Mouse (Mus musculus): Measurements from ENCODE around the gene Rtp4. TPM values are rescaled to one million over a fixed set of nuclear protein-coding genes. Genes with fewer than 3 reads are reported as not detected.
A peak's percentile ranks its signal among the peaks of the same experiment; 100 is the strongest.

Gene Rtp4
- total RNA-seq (2021): 1 to 10 TPM; 1.4 to 1.7 TPM

- peak in 1 of 2 experiments; percentile 31 for DNase-seq (ENCODE audit: extremely low spot score in 1 of 2, low spot score in 1 of 2)
These were observed at the start of gene Rtp4, which contains the start of gene Masp1 for GRCm38 (mm10) chr16:23520235-23520871. Rtp4 (plus strand) TSS chr16:23520291. Masp1 (minus strand) TSS chr16:23520815.

- no peak for DNase-seq (ENCODE audit: extremely low spot score in 1 of 2, low spot score in 1 of 2)
These were observed 48.5 kb upstream of the Rtp4 start for GRCm38 (mm10) chr16:23471551-23471950.

- DNase-seq (ENCODE audit: extremely low spot score in 1 of 2, low spot score in 1 of 2): no peak
These were observed 48.0 kb upstream of the Rtp4 start for GRCm38 (mm10) chr16:23472046-23472445.

DNA sequence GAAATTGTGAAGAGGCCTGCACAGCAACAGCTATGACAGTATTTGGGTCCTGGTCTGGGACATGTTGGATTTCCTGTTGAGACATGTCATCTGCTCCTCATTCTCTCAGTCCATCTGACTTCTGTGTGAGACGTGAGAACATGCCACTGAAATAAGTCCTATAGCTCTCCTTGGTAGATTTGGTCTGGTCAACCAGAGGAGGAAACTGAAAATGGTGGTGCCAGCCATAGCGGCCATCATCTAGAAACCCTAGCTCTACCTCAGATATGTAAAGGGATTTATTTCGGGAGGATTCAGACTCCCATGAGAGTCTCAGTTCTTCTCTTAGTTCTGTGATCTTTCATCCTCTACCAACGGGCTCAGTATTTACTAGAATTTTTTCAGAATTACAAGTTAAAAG lies 44.4 kb upstream of the Rtp4 start:
- DNase-seq (ENCODE audit: extremely low spot score in 1 of 2, low spot score in 1 of 2): no peak

DNA sequence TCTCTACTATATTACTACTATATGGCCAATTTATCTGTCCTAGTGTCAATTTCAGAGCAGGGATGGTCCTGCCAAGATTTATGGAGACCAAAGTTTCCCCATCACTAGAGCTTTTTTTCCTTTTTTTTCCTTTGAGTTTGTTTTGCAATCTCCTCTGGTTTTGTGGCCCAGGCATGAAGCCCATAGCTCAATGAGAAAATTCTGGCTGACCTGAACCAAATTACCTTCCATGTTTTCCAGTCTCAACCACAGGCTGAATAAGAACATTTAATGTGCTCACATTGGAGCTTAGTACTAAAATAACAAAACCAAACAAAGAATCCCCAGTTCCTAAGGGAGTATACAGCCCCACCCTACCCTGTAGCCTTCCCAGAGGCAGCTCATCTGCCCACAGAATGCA lies 43.5 kb upstream of the Rtp4 start:
- no peak for DNase-seq (ENCODE audit: extremely low spot score in 1 of 2, low spot score in 1 of 2)

DNA sequence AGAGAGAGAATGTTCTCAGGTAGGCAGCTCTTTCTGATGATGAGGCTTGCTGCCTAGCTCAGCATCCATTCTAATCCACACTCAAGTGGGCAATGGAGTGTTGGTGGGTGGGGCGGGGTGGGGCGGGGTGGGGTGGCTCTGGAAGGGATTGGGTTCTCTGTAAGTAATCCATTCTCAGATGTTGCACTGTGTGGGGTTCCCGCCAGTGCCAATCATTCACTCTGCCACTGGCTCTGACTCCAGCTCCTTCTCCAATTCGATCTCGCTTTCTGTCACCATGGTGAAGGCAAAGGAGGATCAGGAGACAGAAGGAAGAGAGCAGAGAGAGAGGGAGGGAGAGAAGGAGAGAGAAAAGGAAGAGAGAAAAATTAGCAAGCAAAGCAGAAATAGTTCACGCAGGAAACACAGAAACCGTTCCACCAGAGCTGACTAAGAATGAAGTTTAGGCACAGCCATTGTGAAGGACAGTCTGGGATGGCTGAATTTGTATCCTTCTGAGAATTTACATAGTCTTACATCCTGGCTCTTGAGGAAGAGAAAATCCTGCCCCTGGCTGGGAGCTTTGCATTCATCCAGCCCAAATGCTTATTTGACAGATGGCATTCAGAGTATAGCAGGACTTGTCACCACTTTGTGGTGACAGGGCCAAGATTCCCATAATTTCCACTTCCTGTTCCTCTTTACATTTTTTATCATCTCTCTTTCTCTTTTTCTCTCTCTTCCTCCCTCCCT lies 40.1 kb upstream of the Rtp4 start:
- no peak for DNase-seq (ENCODE audit: extremely low spot score in 1 of 2, low spot score in 1 of 2)

DNA sequence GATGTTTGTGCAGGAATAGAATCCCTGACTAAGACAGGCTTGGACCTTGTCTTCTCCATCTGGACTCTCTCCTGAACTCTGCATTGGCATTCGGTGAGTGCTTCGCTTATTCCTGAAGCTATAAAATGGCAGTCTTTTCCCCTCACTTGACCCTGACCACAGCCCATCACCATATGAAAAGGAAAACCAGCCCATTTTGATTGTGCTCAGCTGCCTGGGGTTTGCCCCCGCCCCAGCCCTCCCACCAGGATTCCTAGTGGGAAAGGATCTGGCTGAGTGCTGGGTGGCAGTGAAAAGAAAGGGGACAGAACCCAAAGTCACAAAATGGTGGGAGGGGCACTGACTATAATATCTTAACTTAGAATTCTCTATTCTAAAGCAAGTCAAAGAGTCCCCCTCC lies 37.9 kb upstream of the Rtp4 start:
- DNase-seq (ENCODE audit: extremely low spot score in 1 of 2, low spot score in 1 of 2): no peak

DNA sequence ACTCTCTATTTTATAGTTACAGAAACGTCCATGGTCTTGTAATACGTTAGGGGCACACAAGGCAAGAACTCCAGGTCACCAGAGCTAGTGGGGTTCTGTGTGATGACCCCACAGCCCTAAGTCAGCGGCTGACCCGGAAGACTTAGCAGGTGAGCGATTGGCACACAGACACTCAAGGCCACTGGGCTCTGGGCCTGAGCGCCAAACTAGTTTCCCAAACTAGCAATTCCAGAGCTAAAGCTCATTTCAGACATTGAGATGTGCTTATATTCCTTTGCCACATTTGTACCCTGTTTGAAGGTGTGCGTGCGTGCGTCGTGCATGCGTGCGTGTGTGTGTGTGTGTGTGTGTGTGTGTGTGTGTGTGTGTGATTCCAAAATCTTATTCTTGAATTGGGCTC lies 37.2 kb upstream of the Rtp4 start:
- no peak for DNase-seq (ENCODE audit: extremely low spot score in 1 of 2, low spot score in 1 of 2)

DNA sequence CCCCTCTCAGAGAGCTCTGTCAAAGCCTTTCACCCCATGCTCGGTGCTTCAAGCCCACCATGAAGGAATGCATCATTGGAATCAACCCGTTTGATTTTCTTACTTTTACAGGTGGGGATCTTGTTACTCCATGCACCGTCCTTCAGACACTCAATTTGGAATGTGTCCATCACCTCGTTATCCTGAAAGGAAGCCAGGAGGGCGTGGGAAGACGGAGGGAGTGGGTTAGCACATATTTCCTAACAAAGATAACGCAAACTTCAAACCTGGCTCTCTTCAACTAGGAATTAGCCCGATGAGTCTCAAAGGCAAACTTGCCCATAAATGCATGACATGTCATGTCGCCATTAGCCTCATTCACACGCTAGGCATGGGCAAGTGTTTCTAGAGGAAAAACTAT lies 36.8 kb upstream of the Rtp4 start:
- DNase-seq (ENCODE audit: extremely low spot score in 1 of 2, low spot score in 1 of 2): no peak

GRCm38 (mm10) chr16:23492783-23493182 lies 27.3 kb upstream of the Rtp4 start:
- no peak for DNase-seq (ENCODE audit: extremely low spot score in 1 of 2, low spot score in 1 of 2)

- DNase-seq (ENCODE audit: extremely low spot score in 1 of 2, low spot score in 1 of 2): no peak
These were observed 23.7 kb upstream of the Rtp4 start for GRCm38 (mm10) chr16:23496245-23496924.

DNA sequence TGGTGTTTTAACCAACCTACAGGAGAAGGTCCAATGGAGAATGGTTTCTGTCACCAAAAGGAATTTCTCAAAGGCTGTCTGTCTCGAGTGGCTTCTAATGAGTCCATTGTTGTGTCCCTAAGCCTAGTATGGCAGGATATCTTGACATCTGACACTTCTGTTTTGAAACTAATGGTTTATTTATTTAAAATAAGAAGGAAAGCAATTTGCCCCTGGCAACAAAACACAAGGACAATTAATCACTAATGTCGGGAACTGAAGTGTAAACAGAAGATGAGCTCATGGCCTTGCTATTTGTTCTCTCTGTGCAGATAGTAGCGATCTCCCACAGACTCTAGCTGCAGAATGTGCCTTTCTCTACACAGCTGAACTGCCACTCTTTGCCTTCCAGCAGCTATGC lies 22.7 kb upstream of the Rtp4 start:
- DNase-seq (ENCODE audit: extremely low spot score in 1 of 2, low spot score in 1 of 2): no peak

DNA sequence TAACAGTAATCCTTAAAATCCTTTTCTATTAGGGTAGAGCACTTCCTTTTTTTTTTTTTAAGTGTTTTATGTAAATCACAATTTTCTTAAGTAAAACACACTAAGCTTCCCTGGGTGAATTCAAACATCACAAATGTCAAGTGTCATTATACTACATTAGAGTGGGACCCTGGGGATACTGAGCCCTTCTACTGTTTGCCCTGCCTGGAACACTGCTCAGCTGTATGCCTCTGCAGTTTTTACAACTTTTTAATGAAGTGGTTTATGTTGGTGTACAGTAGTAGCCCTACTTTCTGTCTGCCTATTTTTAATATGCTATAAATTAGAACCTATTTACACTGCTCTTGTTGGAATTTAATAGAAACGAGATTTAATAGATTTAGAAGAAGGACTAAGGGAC lies 22.2 kb upstream of the Rtp4 start:
- DNase-seq (ENCODE audit: extremely low spot score in 1 of 2, low spot score in 1 of 2): no peak

GRCm38 (mm10) chr16:23498691-23499131 lies 21.4 kb upstream of the Rtp4 start:
- DNase-seq (ENCODE audit: extremely low spot score in 1 of 2, low spot score in 1 of 2): no peak

DNA sequence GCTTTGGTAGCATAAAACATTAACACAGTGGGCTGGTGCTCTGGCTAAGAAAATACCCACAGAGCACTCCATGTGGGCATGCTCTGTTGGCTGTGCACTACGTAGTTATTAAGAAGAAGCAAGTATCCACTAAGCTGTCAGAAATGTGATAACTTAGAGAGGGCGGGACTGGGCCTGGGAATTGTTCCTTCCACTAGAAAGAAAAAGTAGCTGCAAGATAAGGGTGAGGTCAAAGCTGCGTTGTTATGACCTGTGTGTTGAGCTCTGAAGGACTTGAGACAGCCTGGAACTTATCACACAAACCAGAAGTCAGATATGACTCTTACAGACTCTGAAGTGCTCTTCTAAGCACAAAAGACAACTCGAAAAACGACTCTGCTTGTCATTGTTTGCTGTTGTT lies 19.5 kb upstream of the Rtp4 start:
- no peak for DNase-seq (ENCODE audit: extremely low spot score in 1 of 2, low spot score in 1 of 2)

GRCm38 (mm10) chr16:23501288-23501687 lies 18.8 kb upstream of the Rtp4 start:
- DNase-seq (ENCODE audit: extremely low spot score in 1 of 2, low spot score in 1 of 2): no peak

- no peak for DNase-seq (ENCODE audit: extremely low spot score in 1 of 2, low spot score in 1 of 2)
These were observed 17.6 kb upstream of the Rtp4 start for GRCm38 (mm10) chr16:23502478-23502877.

GRCm38 (mm10) chr16:23503351-23503750 lies 16.7 kb upstream of the Rtp4 start:
- DNase-seq (ENCODE audit: extremely low spot score in 1 of 2, low spot score in 1 of 2): no peak

GRCm38 (mm10) chr16:23504320-23504744 lies 15.8 kb upstream of the Rtp4 start:
- no peak for DNase-seq (ENCODE audit: extremely low spot score in 1 of 2, low spot score in 1 of 2)

- DNase-seq (ENCODE audit: extremely low spot score in 1 of 2, low spot score in 1 of 2): no peak
These were observed 14.0 kb upstream of the Rtp4 start for GRCm38 (mm10) chr16:23505904-23506687.

Measured in layer of hippocampus, postnatal 25 days (tissue).